Mouse (Mus musculus) adipocyte (in vitro differentiated cells): Measurements from ENCODE around the gene Lgr6.

Experiments
- DNase-seq: peaks from one replicate; pipeline ENCODE4 v3.0.0-alpha.2; 2016; ENCODE audit warnings: low spot score

Lgr6 gene

DNA sequence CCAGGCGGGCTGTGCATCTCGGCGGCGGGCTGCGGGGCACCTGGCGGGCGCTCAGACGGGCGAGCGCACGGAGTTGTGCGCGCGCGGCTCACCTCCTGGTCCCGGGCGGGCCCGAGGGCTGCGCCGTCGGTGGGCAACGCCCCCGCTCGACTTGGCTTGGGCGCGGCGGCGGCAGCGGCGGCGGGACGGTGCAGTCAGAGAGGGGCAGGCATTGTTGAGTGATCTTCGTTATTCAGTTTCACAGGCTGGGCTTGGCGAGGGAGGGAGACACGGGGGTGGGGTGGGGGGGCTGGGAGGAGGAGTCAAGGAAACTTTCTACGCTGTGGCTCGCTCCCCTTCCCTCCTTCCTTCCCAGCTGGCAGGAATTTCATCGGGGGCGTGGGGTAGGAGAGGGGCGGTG is at the start of gene Lgr6:
Gene Lgr6, minus strand, starts transcription at position 153 of the 400 bp plus-strand sequence.
- no peak for DNase-seq

DNA sequence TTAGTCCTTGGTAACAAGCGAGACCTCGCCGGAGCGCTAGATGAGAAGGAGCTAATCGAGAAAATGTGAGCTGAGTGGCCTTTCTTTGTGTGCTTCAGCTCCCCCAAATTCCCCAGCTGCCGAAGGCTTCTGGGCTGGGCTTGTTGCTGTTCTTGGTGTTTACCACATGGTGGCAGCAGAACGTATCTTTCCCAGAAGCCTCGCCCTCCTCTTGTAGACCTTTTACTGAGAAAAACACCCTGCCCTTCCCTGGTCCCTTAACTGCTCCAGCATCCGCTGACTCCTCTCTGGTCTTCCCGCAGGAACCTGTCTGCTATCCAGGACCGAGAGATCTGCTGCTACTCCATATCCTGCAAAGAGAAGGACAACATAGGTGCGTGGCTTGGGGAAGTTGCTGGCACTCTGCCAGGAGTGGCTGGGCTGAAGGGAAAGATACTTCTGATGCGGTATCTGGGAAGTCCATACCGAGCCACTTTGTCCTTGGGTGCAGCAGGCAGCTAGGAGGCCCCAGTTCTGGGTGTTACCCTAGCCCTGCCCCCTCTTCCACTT is 49.4 kb upstream of the Lgr6 start:
- DNase-seq, result peak; percentile 80

DNA sequence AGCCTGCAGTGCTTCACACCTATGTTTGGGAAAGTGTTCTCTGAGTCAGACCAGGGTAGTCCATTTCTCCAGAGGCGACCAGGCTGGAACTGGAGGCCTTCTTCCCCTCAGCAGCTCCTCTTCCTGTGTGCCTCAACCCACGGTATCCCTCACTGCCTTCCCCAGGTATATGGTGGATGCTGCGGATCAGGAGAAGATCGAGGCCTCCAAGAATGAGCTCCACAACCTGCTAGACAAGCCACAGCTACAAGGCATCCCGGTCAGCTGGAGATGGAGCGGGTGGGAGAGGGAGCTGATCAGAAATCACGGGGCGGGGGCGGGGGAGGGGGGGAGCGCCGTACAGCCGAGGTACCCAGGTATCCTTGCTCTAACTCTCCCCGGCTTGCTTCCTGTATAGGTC is 48.9 kb upstream of the Lgr6 start:
- no peak for DNase-seq

DNA sequence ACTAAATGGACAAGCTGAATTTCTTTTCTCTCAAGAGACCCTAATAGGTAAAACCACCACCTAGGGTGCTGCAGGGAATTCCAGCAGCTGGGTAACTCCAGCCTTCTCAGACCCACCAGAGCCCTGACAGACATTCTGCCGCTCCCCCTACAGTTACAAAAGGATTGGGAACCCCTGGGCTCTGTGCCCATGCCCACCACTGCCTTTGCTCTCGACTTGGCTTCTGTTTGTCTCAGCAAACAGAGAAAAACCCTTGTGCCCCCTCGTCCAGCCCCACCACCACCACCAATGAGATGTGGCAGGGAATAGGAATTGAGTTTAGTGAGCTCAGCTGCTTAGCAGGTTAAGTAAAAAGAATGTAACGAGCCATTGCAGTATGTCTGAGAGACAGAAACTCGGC is 43.9 kb upstream of the Lgr6 start:
- DNase-seq, result no peak

DNA sequence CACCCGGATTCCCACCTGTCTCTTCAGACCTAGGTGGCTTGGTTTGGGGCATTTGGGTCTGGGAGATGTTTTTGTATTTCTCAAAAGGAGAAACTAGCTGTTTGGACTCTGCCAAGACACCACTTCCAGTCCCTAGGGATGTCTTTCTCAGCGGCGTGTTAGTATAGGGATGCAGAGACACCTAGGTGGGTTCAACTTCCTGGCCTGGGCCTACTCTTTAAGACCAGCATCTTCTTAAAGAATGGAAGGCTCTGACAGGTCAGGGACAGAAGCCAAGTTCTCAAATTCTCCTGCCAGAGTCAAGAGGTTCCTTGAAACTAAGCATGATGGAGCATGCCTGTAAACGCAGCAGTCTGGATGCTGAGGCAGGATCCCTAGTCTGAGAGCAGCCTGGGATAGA is 43.4 kb upstream of the Lgr6 start:
- no peak for DNase-seq

DNA sequence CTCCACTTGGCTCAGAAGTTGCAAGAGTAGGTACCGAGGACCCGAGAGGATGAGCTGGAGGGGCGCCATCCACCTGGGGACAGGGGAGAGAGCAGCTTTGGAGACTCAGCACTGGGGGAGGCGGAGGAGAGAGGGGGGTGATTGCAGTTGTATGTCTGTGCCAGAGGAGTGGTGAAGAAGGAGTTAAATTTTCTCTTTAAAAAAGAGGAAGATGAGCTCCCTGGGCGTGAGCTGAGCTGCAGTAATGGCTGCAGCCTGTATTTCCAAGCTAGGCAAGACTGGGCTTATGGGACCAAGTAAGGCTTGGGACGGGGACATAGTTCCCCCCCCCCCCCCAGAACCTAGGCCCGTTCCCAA is 42.6 kb upstream of the Lgr6 start:
- no peak for DNase-seq

DNA sequence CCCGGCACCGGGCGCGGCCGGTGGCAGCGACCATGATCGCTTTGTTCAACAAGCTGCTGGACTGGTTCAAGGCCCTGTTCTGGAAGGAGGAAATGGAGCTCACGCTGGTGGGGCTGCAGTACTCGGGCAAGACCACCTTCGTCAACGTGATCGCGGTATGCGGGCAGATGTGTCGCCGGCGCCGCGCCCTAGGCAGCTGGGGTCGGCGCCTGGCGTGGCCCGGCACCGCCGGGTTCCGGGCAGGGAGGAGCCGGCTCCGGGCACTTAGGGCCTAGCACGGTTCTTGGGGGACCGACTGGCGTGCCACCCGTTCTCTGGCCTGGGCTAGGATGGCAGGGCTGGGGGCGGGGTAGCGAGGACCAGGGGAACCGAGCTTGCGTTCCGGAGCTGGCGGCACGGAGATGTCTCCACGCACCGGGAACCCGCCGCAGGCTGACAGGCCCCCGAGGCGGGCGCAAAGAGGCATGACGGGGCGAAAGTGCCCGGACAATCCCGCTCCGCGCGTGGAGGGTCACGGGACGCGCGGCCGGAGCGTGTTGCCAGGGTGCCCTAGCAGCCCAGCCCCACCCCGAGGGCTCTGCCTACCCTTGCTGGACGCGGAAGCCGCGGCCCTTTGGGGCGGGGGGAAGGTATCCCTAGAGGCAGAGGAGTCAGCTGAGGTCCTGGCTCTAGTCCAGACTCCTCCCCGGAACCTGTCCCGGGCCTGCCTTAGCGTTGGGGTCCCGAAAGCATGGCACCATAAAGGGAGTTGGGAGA is 42.0 kb upstream of the Lgr6 start:
- DNase-seq, result peak; percentile 84

DNA sequence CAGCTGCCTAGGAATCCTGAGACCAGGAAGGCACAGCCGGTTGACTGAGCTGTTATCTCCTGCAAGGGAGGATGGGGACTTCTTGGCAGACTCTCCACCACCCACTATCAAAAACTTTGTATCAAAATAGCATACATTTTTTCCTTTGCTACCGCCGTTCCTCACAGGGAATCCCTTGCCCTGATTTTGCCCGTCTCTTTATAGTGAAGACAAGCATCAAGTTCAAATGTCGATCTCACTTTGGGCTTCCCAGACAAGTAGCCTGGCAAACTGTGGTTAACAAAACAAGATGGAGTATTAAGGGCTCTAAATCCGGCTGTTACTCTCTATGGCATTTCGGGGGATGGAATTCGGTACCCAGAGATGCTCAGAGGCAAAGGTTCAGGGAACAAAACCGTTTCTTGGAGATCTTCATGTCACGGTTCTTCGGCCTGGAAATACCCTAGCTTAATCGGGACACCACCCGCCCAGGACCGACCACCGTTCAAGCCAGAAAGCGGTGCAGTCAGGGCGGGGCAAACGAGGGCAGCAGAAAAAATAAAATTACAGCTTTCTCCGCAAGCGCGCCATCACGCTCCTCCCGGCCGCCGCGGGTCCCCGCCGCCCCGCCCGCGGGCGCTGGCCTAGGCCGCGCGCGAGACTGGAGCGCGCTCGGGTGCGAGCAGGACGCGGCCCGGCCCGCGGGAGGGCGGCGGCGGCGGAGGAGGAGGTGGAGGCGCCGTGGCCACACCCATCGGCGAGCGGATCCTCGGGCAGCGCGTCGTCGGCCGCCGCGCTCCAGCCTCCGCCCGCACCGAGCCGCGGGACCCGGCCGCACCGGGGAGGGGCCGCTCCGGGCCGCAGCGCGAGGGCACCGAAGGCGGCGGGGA is 41.2 kb upstream of the Lgr6 start, which contains the start of gene Arl8a:
Gene Arl8a, plus strand, starts transcription at position 748 of the 869 bp plus-strand sequence.
- peak; percentile 63 for DNase-seq

DNA sequence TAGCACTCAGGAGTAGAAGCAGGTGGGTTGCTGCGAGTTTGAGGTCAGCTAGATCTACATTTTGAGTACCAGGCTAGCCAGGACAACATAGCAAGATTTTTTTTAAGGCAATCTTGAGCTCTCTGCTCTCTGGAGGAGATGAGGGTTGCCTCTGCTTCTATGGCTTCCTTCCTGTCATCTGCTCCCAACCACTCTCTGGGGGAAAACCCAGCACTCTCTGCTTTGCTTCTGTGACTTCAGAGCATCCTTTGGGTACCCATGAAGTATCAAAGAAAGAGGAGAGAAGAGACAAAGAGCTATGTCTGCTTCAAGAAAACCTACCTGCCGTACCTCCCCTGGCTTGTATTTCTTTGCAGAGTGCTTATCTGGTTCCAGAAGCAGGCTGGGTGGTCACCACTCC is 38.9 kb upstream of the Lgr6 start:
- no peak for DNase-seq

DNA sequence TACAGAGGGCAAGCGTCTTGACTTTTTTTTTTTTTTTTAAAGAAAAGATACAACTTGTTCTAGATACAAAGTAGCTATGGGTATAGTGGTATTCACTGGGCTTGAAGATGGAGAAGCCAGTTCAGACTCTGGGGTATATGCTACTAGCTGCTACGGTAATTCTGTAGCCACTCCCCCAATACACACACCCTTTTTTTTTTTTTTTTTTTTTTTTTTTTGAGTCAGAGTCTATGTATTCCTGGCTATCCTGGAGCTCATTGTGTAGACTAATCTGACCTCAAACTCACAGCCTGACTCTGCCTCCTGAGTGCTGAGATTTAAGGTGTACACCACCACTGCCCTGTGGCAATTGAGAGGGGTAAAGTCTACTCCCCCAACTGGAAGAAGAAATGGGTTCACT is 37.4 kb upstream of the Lgr6 start:
- DNase-seq, result no peak

DNA sequence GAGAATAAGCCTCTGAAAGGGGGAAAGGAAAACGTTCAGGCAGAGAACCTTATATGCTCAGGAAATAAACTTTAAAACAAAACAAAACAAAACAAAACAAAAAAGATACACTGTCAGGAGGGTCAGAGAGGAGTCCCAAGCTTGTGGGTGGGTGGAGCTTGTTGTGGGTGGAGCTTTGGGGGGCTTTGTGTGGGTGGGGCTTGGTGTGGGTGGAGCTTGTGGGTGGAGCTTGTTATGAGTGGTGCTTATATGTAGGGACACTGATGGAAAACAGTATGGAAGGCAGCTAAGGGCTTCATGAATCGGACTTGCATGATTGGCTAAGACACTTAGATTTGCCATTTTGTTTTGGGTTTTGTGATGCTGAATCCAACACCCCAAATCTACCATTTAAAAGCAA is 34.8 kb upstream of the Lgr6 start:
- no peak for DNase-seq

DNA sequence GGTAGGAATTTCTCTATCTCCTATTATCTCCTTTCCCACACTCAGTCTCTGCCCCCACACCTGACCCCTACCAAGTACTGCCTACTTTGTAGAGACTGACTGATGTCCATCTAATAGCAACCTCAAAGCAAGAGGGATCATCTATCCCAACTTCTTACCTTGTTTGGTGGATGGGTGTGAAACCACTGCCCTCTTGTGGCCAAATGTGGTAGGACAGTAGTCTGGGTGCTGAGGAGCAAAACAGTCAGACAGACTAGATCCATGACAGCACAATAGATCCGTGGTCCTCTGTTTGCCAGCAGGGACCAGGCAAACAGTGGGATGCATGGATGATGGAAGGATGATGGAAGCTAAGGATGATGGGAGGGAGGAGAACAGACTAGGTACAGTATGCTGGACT is 31.4 kb upstream of the Lgr6 start:
- peak; percentile 85 for DNase-seq

DNA sequence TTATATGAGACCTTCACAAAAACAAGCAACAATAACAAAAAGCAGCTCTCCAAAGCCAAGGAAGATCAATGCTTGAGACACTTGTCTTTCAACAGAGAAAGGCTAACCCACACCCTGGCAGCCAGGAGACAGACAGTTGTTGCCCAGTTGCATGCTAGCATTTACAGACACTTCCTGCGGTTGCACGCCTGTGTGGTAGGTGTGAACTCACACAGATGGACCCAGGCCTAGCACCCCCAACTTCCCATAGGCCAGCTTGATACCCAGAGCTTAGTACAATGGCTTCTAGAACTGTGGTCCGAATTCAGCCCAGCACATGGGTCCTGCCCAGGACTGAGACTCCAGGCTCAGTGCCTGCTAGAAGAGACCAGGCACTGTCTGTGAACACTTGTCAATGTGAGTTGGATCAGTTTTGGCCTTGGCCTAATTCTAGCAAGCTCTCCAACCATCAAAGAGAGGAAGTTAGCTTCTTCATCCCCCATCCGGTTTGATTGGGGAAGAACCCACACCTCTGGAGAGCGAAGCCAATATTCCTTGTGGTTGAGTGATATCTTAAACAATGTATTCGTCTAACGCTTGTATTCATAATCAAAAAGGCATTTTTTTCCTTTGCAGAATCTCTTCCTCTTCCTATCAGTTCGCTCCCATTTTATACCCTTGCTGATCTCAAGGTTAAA is 30.2 kb upstream of the Lgr6 start:
- no peak for DNase-seq

DNA sequence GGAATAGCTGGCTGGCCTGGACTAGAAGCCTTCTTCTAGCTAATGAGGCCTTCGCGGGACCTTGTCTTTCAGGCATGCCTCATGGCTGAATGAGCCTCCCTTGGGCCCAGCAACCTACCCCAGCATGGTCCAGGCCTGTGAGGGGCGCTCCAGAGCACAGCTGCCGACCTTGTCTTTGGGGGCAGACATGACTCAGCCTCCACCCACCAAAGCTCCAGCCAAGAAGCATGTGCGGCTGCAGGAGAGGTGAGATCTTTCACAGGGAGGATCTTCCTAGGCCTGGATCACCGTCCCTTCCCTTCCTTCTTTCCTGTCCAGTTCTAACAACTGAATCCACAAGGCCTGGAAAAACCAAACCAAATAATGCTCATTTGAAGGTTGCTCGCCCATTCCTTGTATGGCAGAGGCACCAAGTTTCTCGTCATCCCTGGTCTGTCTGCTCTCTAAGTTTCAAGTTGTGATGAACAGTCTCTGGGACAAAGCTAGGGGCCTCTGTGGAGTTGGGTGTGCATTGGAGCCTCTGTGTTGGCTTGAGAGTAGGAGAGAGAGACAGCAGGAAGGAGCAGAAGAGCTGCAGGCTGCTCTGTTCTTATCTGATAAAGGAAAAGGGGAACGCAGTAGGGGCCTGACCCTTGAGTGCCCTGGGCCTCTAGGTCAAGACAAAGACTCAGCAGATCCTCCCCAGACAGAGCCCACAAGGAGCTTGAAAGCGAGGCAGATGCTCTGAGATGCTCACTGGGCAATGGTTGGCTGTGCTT is 28.8 kb upstream of the Lgr6 start:
- no peak for DNase-seq

DNA sequence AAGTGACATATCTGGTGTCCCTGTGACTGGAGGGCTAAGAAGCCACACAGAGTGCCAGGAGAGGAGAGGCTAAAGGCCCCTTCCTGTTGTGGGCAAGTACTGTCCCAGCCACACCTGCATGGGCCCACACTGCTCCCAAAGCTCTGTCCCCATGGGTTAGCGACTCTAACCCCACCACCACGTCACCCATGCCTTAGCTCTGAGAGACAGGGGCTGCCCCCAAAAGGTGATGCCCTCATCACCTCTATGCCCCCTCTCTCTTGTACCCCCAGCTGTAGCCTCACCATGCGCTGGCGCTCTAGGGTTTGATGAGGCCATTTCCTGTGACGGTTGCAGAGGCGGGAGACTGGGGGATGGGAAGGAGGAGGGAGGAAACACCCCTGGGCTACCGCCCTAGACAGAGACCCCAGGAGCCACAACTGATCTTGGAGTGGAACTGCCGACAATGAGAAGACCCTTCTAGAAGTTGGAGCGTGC is 27.9 kb upstream of the Lgr6 start:
- DNase-seq, result no peak

DNA sequence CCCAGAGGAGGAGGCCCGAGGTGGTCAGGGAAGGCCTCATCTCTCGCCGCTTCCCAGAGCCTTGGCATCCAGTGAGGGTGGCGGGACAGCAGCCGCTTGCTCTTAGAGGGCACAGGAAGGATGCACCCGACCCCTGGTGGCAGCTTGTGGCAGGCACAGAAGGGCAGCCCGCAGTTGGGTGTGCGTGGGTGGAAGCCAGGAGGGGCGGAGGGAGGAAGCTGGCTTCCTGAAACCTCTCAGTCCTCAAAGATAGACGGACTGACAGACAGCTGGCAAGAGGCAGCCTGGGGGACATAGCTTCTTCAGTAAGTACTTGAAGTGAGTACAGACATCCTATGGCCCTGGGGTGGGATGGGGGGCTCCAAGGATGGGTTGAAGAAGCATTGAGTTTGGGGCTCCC is 27.4 kb upstream of the Lgr6 start, which contains the start of gene Ptpn7:
Gene Ptpn7, plus strand, starts transcription at position 228 of the 400 bp plus-strand sequence.
- no peak for DNase-seq

DNA sequence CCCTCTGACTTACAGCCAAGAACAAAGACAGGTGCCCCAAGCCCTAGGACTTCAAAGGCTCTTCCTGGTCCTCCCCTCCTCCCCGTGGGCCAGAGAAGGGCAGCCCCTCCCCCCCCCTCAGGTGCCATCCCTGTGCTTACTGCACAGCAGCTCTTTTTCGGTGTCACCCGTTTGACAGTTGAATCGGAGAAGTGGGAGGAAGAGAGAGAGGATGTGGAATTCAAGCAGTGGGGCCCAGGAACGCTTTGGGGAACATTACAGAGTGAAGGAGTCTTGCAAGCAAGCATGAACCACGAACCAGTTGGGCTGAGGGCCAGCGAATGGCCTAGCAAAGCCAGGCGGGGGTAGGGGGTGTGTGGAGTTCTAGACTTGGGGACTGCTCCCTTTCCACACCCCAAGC is 26.5 kb upstream of the Lgr6 start:
- DNase-seq, result no peak

DNA sequence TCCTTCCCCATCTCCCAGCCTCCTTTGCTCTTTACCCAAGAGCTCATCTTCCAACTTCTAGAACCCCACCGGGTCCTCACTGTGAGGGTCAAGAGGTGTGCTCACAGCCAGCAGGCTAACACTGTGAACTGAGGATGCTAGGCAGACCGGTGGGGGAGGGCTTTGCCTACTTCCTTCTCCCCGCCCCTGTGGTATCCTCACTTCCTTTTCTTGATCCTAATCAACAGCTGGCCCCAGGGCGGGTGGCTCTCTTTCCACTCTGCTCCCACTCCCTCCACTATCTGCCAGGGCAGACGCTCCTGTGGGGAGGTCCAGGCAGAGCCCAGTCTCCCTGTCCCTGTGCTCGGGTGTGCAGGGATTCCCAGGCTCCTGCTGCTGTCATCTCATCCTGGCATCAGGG is 26.0 kb upstream of the Lgr6 start:
- DNase-seq, result no peak

DNA sequence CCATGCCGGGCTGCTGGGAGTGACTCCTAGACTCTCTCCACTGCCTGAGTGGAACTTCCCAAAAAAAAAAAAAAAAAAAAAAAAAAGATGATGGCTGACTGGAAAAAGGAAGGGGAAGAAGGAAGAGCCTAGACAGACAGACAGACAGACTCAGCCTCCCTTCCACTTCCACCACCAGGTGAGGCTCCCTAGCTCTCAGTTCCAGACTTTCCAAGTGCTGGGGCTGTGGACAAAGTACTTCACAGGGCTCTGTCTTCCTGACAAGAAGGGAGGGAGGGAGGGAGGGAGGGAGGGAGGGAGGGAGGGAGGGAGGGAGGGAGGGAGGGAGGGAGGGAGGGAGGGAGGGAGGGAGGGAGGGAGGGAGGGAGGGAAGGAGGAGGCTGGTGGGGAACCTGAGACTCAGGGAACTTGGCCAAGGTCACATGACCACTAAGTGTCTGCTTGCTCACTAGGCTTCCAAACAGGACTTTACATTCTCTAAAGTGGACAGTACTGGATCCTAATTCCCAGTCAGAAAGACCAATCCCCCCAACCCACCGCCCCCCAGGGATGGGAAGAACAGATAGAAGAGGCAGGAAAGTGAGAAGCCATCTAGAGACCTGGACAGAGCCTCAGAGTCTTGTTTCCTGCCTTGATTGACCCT is 25.4 kb upstream of the Lgr6 start:
- no peak for DNase-seq

DNA sequence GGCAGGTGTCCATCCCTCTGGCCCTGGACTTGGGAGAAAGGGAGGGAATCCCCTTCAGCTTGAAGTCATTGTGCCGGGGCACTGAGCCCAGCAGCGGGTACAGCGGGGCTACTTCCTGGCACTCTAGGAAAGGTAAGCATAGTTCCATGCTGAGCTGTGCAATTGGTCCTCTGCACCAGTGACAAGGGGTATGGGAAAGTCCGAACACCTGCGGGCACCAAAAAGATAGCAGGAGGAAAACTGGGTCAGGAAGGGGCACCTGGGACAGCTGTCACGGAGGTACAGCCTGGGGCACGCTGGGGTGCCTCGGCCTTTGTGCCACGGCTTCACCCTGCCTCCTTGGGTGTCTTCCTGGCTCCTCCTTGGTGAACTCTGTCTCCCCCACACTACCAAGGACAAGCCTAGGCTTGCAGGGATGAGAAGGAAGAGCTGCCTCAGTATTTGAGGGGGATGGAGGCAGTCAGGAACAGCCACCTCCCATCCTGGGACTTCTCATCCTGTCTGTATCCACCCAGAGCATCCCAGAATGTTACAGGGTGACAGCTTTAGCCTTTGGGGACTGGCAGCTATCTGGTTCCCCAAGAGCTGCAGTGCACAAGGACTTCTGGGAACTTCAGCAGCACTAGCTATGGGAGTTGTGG is 24.6 kb upstream of the Lgr6 start:
- DNase-seq, result no peak

DNA sequence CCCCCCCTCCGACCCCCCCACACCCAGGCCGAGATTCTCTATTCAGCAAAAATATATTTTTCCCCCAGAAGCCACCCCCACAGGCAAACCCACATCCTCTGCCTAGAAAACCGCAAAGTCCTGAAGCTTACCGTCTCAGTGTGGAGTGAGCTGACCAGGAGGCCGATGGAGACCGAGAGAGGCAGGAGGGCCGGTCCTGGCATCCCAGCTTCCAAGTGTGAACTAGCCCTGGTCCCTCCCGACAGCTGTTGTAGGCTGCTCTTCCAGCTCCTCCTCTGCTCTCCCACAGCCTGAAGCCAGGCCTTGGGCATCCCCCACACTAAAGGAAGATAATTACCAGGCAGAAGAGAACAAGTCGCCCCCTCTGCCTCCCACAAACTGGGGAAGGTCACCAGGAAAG is 23.9 kb upstream of the Lgr6 start:
- DNase-seq, result no peak
